ENCODE assay signal across 8 mouse cellular contexts in the genomic region with DNA sequence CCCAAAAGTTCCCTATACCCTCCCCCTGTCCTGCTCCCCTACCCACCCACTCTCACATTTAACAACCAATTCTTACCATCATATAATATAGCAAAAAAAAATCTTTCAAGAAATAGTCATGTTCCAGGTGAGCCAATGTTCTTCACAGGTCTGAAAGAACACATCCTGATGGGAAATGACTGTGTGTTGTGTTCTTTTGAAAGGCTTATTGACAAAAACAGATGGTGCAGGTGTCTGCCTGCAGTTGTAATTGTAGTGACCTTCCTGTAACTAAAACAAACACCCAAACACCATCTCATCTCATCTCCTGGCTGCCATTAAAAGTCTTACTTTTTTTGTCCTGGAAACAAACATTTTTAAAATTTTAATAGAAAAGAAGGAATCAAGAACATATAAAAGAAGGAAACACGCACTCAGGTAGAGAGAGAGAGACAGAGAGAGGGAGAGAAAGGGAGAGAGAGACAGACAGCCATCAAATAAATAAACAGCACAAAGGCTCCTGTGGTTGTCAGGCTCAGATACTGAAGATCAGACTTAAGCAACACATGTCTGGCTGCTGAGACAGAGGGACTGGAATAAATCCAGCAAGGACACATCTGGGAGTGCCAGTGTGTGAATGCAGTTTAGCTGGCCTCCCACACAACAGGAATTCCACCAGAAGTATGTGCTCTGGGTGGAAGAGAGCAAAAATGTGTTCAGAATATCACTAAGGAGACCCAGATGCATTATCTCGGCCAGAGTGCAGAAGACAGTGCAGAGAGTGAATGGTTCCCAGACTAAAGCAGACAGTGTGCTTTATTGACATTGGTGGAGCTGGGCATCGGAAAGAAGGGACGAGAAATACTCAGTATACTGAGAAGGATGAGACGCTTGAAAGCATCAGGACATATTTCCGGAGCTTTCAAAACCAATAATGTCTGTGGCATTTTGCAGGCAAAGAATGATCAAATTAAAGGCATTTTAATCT.
A peak's percentile ranks its signal among the peaks of the same experiment; 100 is the strongest.
DNase-seq lines count a peak whose midpoint lies in the region; ATAC-seq and TF ChIP-seq lines count a peak whose summit lies in the region.

No protein-coding gene starts in this region.

- DNase-seq in limb, embryonic 14.5 days (ENCODE audit: low spot score), result peak; percentile 19
- no peak for DNase-seq in limb, embryonic 10.5 days (ENCODE audit: low spot score)
- DNase-seq in embryo, embryonic 11.5 days (ENCODE audit: low read depth, low spot score), result peak; percentile 13
- peak; percentile 8 for DNase-seq in heart, postnatal 25 days (ENCODE audit: low spot score)
- no peak for DNase-seq in testis, postnatal 10 days (ENCODE audit: low spot score)
- no peak for DNase-seq in natural killer cell, adult 2 months (ENCODE audit: low spot score in 2 of 2)
- no peak for DNase-seq in thymus, postnatal 25 days

- H3K36me3 ChIP-seq in limb, embryonic 14.5 days (ENCODE audit: control insufficient read depth, insufficient read depth, low read length), result no peaks in the 10 kb centered on the region
- no peaks in the 10 kb centered on the region for H3K36me3 ChIP-seq in limb, embryonic 10.5 days
- no peaks in the 10 kb centered on the region for H3K36me3 ChIP-seq in myocyte (ENCODE audit: control insufficient read depth, insufficient read depth)

- H3K79me2 ChIP-seq in myocyte (ENCODE audit: control insufficient read depth, insufficient read depth), result no peaks in the 10 kb centered on the region

- TF ChIP-seq POLR2A in limb, embryonic 14.5 days (IDR thresholded peaks at IDR 0.05; ENCODE audit: borderline replicate concordance, extremely low read depth, insufficient read depth, insufficient read length), result no peak
- TF ChIP-seq POLR2A in myocyte (IDR thresholded peaks at IDR 0.05; ENCODE audit: insufficient read length, low read depth), result no peak

- H3K9ac ChIP-seq in limb, embryonic 14.5 days (ENCODE audit: low read depth, low read length, severe bottlenecking), result no peak overlapping the region

- H3ac ChIP-seq in myocyte (ENCODE audit: control insufficient read depth, insufficient read length), result no peak overlapping the region

- no peak overlapping the region for H3K4me2 ChIP-seq in limb, embryonic 14.5 days (replicated peaks; ENCODE audit: low read depth, low read length, severe bottlenecking)
- H3K4me2 ChIP-seq in myocyte (ENCODE audit: low read depth), result peak overlapping the region; percentile 39

- 65% methylated on average over 6 of the region's 6 CpGs for WGBS in limb, embryonic 14.5 days
- WGBS in limb, embryonic 10.5 days, result 77% methylated on average over 6 of the region's 6 CpGs

- H3K9me3 ChIP-seq in limb, embryonic 14.5 days (ENCODE audit: control insufficient read depth, low read length), result no peaks in the 10 kb centered on the region
- no peaks in the 10 kb centered on the region for H3K9me3 ChIP-seq in limb, embryonic 10.5 days (replicated peaks)

- H3K27me3 ChIP-seq in limb, embryonic 14.5 days (ENCODE audit: control insufficient read depth, insufficient read depth, low read length), result no peaks in the 10 kb centered on the region
- no peaks in the 10 kb centered on the region for H3K27me3 ChIP-seq in limb, embryonic 10.5 days (ENCODE audit: low read depth, poor library complexity, severe bottlenecking)
- H3K27me3 ChIP-seq in myocyte (ENCODE audit: control insufficient read depth, insufficient read depth, insufficient read length), result no peaks in the 10 kb centered on the region

- intact Hi-C loops in heart, postnatal 25 days (cut with DNase I), result loop anchor here (5.0 to 10.0 kb wide), 4 partner anchors 85 to 683 kb away; no protein-coding TSS in a partner anchor

- H3K4me3 ChIP-seq in limb, embryonic 14.5 days (replicated peaks; ENCODE audit: low read length), result no peak overlapping the region
- no peak overlapping the region for H3K4me3 ChIP-seq in limb, embryonic 10.5 days
- no peak overlapping the region for H3K4me3 ChIP-seq in myocyte

- no peak overlapping the region for H3K27ac ChIP-seq in limb, embryonic 14.5 days (replicated peaks; ENCODE audit: low read depth, low read length)
- no peak overlapping the region for H3K27ac ChIP-seq in limb, embryonic 10.5 days

- no peak for ATAC-seq in limb, embryonic 14.5 days (ENCODE audit: low FRiP score, low read depth)

- H3K4me1 ChIP-seq in limb, embryonic 14.5 days (ENCODE audit: control insufficient read depth, insufficient read depth, low read length), result no peaks in the 10 kb centered on the region
- H3K4me1 ChIP-seq in limb, embryonic 10.5 days, result no peaks in the 10 kb centered on the region

TF ChIP-seq in myocyte, 11 proteins besides CTCF, POLR2A, EP300 and RAD21:
- peak in 1 of 3 experiments; percentile 12 for TF ChIP-seq MYOD1 (IDR thresholded peaks at IDR 0.05; ENCODE audit: control insufficient read depth in 1 of 3, insufficient read length in 2 of 3, low read depth in 2 of 3)
- no peak for TF ChIP-seq TCF3 (IDR thresholded peaks at IDR 0.05; ENCODE audit: insufficient read length, low read depth)
- TF ChIP-seq CEBPB (IDR thresholded peaks at IDR 0.05; ENCODE audit: insufficient read depth, poor library complexity, severe bottlenecking), result peak; percentile 72

Comparison
In these comparisons a context has a peak if more than half of its experiments do, and no peak if none do; other contexts are left out.
1. DNase-seq: peak in limb, embryonic 14.5 days (single experiment), embryo, embryonic 11.5 days (single experiment) and heart, postnatal 25 days (single experiment); none in limb, embryonic 10.5 days (single experiment), testis, postnatal 10 days (single experiment), natural killer cell, adult 2 months (0 of 2) and thymus, postnatal 25 days (single experiment).